Mouse (Mus musculus) cerebellum, adult 2 months (tissue): Measurements from ENCODE around the gene Trim60. TPM values are rescaled to one million over a fixed set of nuclear protein-coding genes. Genes with fewer than 3 reads are reported as not detected.

ENCODE experiments used
- DNase-seq, 2 experiments: peaks; one replicate each; pipeline ENCODE4 v3.0.0; 2021
- H3K27ac ChIP-seq: fragments of 200-500 bp; 2 replicates; pipeline ENCODE4 v1.5.1; 2012; ENCODE audit warnings: low read length, control low read depth, inconsistent platforms; ENCODE audit not compliant: insufficient read depth
- H3K27me3 ChIP-seq: fragments of 200-500 bp; 2 replicates; pipeline ENCODE4 v1.6.1; 2012; ENCODE audit warnings: inconsistent platforms, mild to moderate bottlenecking, low read length, moderate library complexity; ENCODE audit not compliant: control insufficient read depth, insufficient read depth
- H3K4me1 ChIP-seq: fragments of 200-500 bp; 2 replicates; pipeline ENCODE4 v1.6.1; 2011; ENCODE audit warnings: low read length; ENCODE audit not compliant: control insufficient read depth, insufficient read depth
- H3K4me3 ChIP-seq: fragments of 200-500 bp; replicated peaks from 2 replicates; pipeline ENCODE3; 2011; ENCODE audit warnings: mild to moderate bottlenecking, low read depth, low read length, control low read depth; ENCODE audit not compliant: insufficient read depth
- CTCF ChIP-seq: fragments of 200-500 bp; IDR thresholded peaks from 2 replicates; pipeline ENCODE4 v1.5.1; 2011; ENCODE audit warnings: low read depth, mild to moderate bottlenecking, control low read depth, low read length, moderate library complexity, borderline replicate concordance; ENCODE audit not compliant: insufficient read depth
- POLR2A ChIP-seq: fragments of 200-500 bp; IDR thresholded peaks from 2 replicates; pipeline ENCODE4 v1.6.1; 2011; ENCODE audit warnings: low read length, control low read depth, borderline replicate concordance; ENCODE audit not compliant: insufficient read depth
- WGBS: fragments of 180-500 bp; shearing (Covaris S2); methylation state at CpG from one replicate; pipeline ENCODE4 v1.1.7; 2018; 5-methylcytosine and 5-hydroxymethylcytosine counted together
- polyA plus RNA-seq: library from polyadenylated mRNA; depleted of rRNA; stranded (reverse); fragments of >200 nt; gene quantifications from 2 replicates; pipeline ENCODE4 v1.2.3, GENCODE M21; 2012

Gene Trim60
- polyA plus RNA-seq, 1 experiment = not detected

GRCm38 (mm10) chr8:65053554-65053953, 35.2 kb upstream of the Trim60 start:
- Histone ChIP-seq H3K4me1 (no peaks in the 10 kb centered on the region), H3K4me3 (no peak overlapping the region), H3K27ac (no peak overlapping the region), H3K27me3 (no peaks in the 10 kb centered on the region)
- DNase-seq = no peak
- WGBS = 94% methylated on average over 3 of the region's 3 CpGs
- TF ChIP-seq POLR2A = no peak
- no peak for TF ChIP-seq CTCF

- Histone ChIP-seq H3K27me3 (no peaks in the 10 kb centered on the region), H3K4me1 (no peaks in the 10 kb centered on the region), H3K27ac (no peak overlapping the region), H3K4me3 (no peak overlapping the region)
- 76% methylated on average over 4 of the region's 4 CpGs for WGBS
- TF ChIP-seq CTCF = no peak
- TF ChIP-seq POLR2A = no peak
- DNase-seq = no peak
These were observed 29.4 kb upstream of the Trim60 start for GRCm38 (mm10) chr8:65047801-65048200.

GRCm38 (mm10) chr8:65047193-65047592, 28.8 kb upstream of the Trim60 start:
- no peak overlapping the region for H3K4me3 ChIP-seq
- TF ChIP-seq CTCF = no peak
- no peak for TF ChIP-seq POLR2A

GRCm38 (mm10) chr8:65046565-65046964, 28.2 kb upstream of the Trim60 start:
- 40% methylated on average over 5 of the region's 5 CpGs for WGBS
- H3K27me3 ChIP-seq = no peaks in the 10 kb centered on the region
- TF ChIP-seq CTCF (no peak), POLR2A (no peak)
- no peaks in the 10 kb centered on the region for H3K4me1 ChIP-seq
- DNase-seq = no peak
- H3K4me3 ChIP-seq = no peak overlapping the region
- no peak overlapping the region for H3K27ac ChIP-seq

More at GRCm38 (mm10) chr8:65047193-65047592, 28.8 kb upstream of the Trim60 start:
- 99% methylated on average over 4 of the region's 4 CpGs for WGBS
- no peaks in the 10 kb centered on the region for H3K27me3 ChIP-seq
- no peak for DNase-seq
- H3K4me1 ChIP-seq = no peaks in the 10 kb centered on the region
- H3K27ac ChIP-seq = no peak overlapping the region

- WGBS = 3% methylated on average over 8 of the region's 8 CpGs
- DNase-seq = no peak
- Histone ChIP-seq H3K4me3 (no peak within 1 kb of the TSS), H3K4me1 (no peaks in the 10 kb centered on the region), H3K27ac (no peak within 1 kb of the TSS), H3K27me3 (no peaks in the 10 kb centered on the region)
- no peak for TF ChIP-seq POLR2A
- TF ChIP-seq CTCF = no peak
These were observed 18.7 kb upstream of the Trim60 start, which contains the start of gene Apela for GRCm38 (mm10) chr8:65037117-65037533. TSS of gene Apela (minus strand) at chr8:65037336.

GRCm38 (mm10) chr8:65034136-65034535, 15.8 kb upstream of the Trim60 start:
- TF ChIP-seq CTCF (no peak), POLR2A (no peak)
- Histone ChIP-seq H3K4me3 (no peak overlapping the region), H3K4me1 (no peaks in the 10 kb centered on the region), H3K27ac (no peak overlapping the region), H3K27me3 (no peaks in the 10 kb centered on the region)
- 61% methylated on average over 2 of the region's 2 CpGs for WGBS
- DNase-seq = no peak

GRCm38 (mm10) chr8:65033056-65033455, 14.7 kb upstream of the Trim60 start:
- TF ChIP-seq POLR2A (no peak), CTCF (no peak)
- H3K4me1 ChIP-seq = no peaks in the 10 kb centered on the region
- H3K27ac ChIP-seq = no peak overlapping the region
- WGBS = 89% methylated on average over 13 of the region's 13 CpGs
- DNase-seq = no peak
- no peak overlapping the region for H3K4me3 ChIP-seq
- H3K27me3 ChIP-seq = no peaks in the 10 kb centered on the region

- WGBS = 90% methylated on average over 1 of the region's 1 CpGs
- Histone ChIP-seq H3K4me3 (no peak overlapping the region), H3K27me3 (no peaks in the 10 kb centered on the region), H3K4me1 (no peaks in the 10 kb centered on the region), H3K27ac (no peak overlapping the region)
- no peak for DNase-seq
- TF ChIP-seq POLR2A = no peak
- TF ChIP-seq CTCF = no peak
These were observed 13.7 kb upstream of the Trim60 start for GRCm38 (mm10) chr8:65032107-65032506.
